Mouse (Mus musculus): ENCODE results near the gene Tbc1d10c.

Gene Tbc1d10c

GRCm38 (mm10) chr19:4190831-4191334 lies at the start of gene Tbc1d10c:
Gene Tbc1d10c (minus strand): TSS chr19:4191284.
- in situ Hi-C loops (cut with MboI, MseI): loop anchor here (5.0 to 10.0 kb wide), 2 partner anchors 74 to 1604 kb away; no protein-coding TSS in a partner anchor

- in situ Hi-C loops (cut with MboI, MseI): no loop called here
Observed at GRCm38 (mm10) chr19:4240247-4240668, 49.2 kb upstream of the Tbc1d10c start.

- in situ Hi-C loops (cut with MboI, MseI): no loop called here
Observed at GRCm38 (mm10) chr19:4234548-4234947, 43.5 kb upstream of the Tbc1d10c start.

GRCm38 (mm10) chr19:4232651-4233050 lies 41.6 kb upstream of the Tbc1d10c start:
- in situ Hi-C loops (cut with MboI, MseI): no loop called here

- in situ Hi-C loops (cut with MboI, MseI): no loop called here
Observed at GRCm38 (mm10) chr19:4232186-4232572, 41.1 kb upstream of the Tbc1d10c start.

GRCm38 (mm10) chr19:4231253-4232185 lies 40.4 kb upstream of the Tbc1d10c start, which contains the start of gene Pold4:
Gene Pold4 (plus strand): TSS chr19:4231899.
- in situ Hi-C loops (cut with MboI, MseI): no loop called here

GRCm38 (mm10) chr19:4230415-4230814 lies 39.3 kb upstream of the Tbc1d10c start:
- in situ Hi-C loops (cut with MboI, MseI): no loop called here

GRCm38 (mm10) chr19:4229451-4230076 lies 38.5 kb upstream of the Tbc1d10c start:
- in situ Hi-C loops (cut with MboI, MseI): no loop called here

GRCm38 (mm10) chr19:4228891-4229290 lies 37.8 kb upstream of the Tbc1d10c start:
- in situ Hi-C loops (cut with MboI, MseI): no loop called here

- in situ Hi-C loops (cut with MboI, MseI): no loop called here
Observed at GRCm38 (mm10) chr19:4227894-4228678, 37.0 kb upstream of the Tbc1d10c start.

GRCm38 (mm10) chr19:4227446-4227845 lies 36.4 kb upstream of the Tbc1d10c start:
- in situ Hi-C loops (cut with MboI, MseI): no loop called here

- in situ Hi-C loops (cut with MboI, MseI): no loop called here
Observed at GRCm38 (mm10) chr19:4226779-4227178, 35.7 kb upstream of the Tbc1d10c start.

GRCm38 (mm10) chr19:4222165-4222564 lies 31.1 kb upstream of the Tbc1d10c start:
- in situ Hi-C loops (cut with MboI, MseI): no loop called here

- in situ Hi-C loops (cut with MboI, MseI): no loop called here
Observed at GRCm38 (mm10) chr19:4220957-4221743, 30.1 kb upstream of the Tbc1d10c start.

GRCm38 (mm10) chr19:4220416-4220815 lies 29.3 kb upstream of the Tbc1d10c start:
- in situ Hi-C loops (cut with MboI, MseI): no loop called here

- in situ Hi-C loops (cut with MboI, MseI): no loop called here
Observed at GRCm38 (mm10) chr19:4219943-4220342, 28.9 kb upstream of the Tbc1d10c start.

- in situ Hi-C loops (cut with MboI, MseI): no loop called here
Observed at GRCm38 (mm10) chr19:4218784-4219183, 27.7 kb upstream of the Tbc1d10c start.

- in situ Hi-C loops (cut with MboI, MseI): no loop called here
Observed at GRCm38 (mm10) chr19:4218293-4218692, 27.2 kb upstream of the Tbc1d10c start.

GRCm38 (mm10) chr19:4217855-4218254 lies 26.8 kb upstream of the Tbc1d10c start:
- in situ Hi-C loops (cut with MboI, MseI): no loop called here

GRCm38 (mm10) chr19:4217140-4217539 lies 26.1 kb upstream of the Tbc1d10c start:
- in situ Hi-C loops (cut with MboI, MseI): no loop called here
